Mouse (Mus musculus): ENCODE data around the gene C3.

GRCm38 (mm10) chr17:57219167-57219883 is 8.6 kb downstream of the C3 start:
- TF ChIP-seq CTCF (IDR thresholded peaks at IDR 0.05; ENCODE audit: extremely low read depth, insufficient read depth, insufficient read length, insufficient replicate concordance) (peak; percentile 85), POLR2A (IDR thresholded peaks at IDR 0.05; ENCODE audit: low read depth, low read length) (no peak)
